Mouse (Mus musculus) adrenal gland, postnatal 4 days (tissue): ENCODE results near the gene Fam136a. TPM values are rescaled to one million over a fixed set of nuclear protein-coding genes. Genes with fewer than 3 reads are reported as not detected.
A peak's percentile ranks its signal among the peaks of the same experiment; 100 is the strongest.
"Not testable (repeated sequence)": the region's sequence is repeated elsewhere in the genome, so short reads cannot be mapped to it uniquely, and the experiment has no call there.

Experiments used
- DNase-seq, 2 experiments: peaks; one replicate each; pipeline ENCODE4 v3.0.0; 2021 to 2022; ENCODE audit warnings: low spot score in 2 of 2, mixed read lengths in 2 of 2
- long read RNA-seq, 2 experiments: library from polyadenylated mRNA; stranded (forward); transcript quantifications; one replicate each; pipeline ENCODE4 v2.0.0; 2021
- total RNA-seq, 2 experiments: library from RNA; stranded (reverse); gene quantifications; 2 replicates each; pipeline ENCODE4 v1.2.3; 2021

Gene Fam136a
- total RNA-seq: 10 to 100 TPM; 84.1 to 84.5 TPM
- long read RNA-seq, experiment 1, transcript Fam136a-201 (3 exons, 1,643 nt): major isoform, 108 of 133 reads
- long read RNA-seq, experiment 1, partial matches to known transcripts: 3 of 133 reads
- long read RNA-seq, experiment 1, other reads (novel, unspliced or antisense): 22 of 133 reads
- long read RNA-seq, experiment 2, transcript Fam136a-201 (3 exons, 1,643 nt): major isoform, 176 of 200 reads
- long read RNA-seq, experiment 2, partial matches to known transcripts: 6 of 200 reads
- long read RNA-seq, experiment 2, other reads (novel, unspliced or antisense): 16 of 200 reads

GRCm38 (mm10) chr6:86365371-86366124, at the start of gene Fam136a:
Fam136a (plus strand) TSS chr6:86365646.
- DNase-seq: peak; percentile 89 to 94

GRCm38 (mm10) chr6:86317066-86317465, 48.4 kb upstream of the Fam136a start:
- no peak for DNase-seq

GRCm38 (mm10) chr6:86318855-86319254, 46.6 kb upstream of the Fam136a start:
- peak in 1 of 2 experiments; percentile 12 for DNase-seq

GRCm38 (mm10) chr6:86322031-86322563, 43.3 kb upstream of the Fam136a start:
- no peak for DNase-seq

GRCm38 (mm10) chr6:86322991-86323390, 42.5 kb upstream of the Fam136a start:
- no peak for DNase-seq

GRCm38 (mm10) chr6:86324400-86324799, 41.0 kb upstream of the Fam136a start:
- DNase-seq: no peak

- no peak for DNase-seq
Measured at GRCm38 (mm10) chr6:86325646-86326045, 39.8 kb upstream of the Fam136a start.

GRCm38 (mm10) chr6:86326866-86327265, 38.6 kb upstream of the Fam136a start:
- DNase-seq: no peak

GRCm38 (mm10) chr6:86328369-86328768, 37.1 kb upstream of the Fam136a start:
- DNase-seq: no peak

- DNase-seq: no peak
Measured at GRCm38 (mm10) chr6:86329943-86330342, 35.5 kb upstream of the Fam136a start.

GRCm38 (mm10) chr6:86335121-86335849, 30.2 kb upstream of the Fam136a start:
- DNase-seq: no peak

GRCm38 (mm10) chr6:86335860-86336259, 29.6 kb upstream of the Fam136a start:
- DNase-seq: no peak

- not testable (repeated sequence) for DNase-seq
Measured at GRCm38 (mm10) chr6:86336340-86336739, 29.1 kb upstream of the Fam136a start.

- DNase-seq: no peak
Measured at GRCm38 (mm10) chr6:86343656-86344055, 21.8 kb upstream of the Fam136a start.

- DNase-seq: no peak
Measured at GRCm38 (mm10) chr6:86346063-86346462, 19.4 kb upstream of the Fam136a start.

GRCm38 (mm10) chr6:86349257-86349656, 16.2 kb upstream of the Fam136a start:
- DNase-seq: no peak

- no peak for DNase-seq
Measured at GRCm38 (mm10) chr6:86354948-86355347, 10.5 kb upstream of the Fam136a start.

GRCm38 (mm10) chr6:86356956-86357355, 8.5 kb upstream of the Fam136a start:
- no peak for DNase-seq

- no peak for DNase-seq
Measured at GRCm38 (mm10) chr6:86360691-86361090, 4.8 kb upstream of the Fam136a start.

GRCm38 (mm10) chr6:86361373-86361772, 4.1 kb upstream of the Fam136a start:
- no peak for DNase-seq

- DNase-seq: peak in 1 of 2 experiments; percentile 65
Measured at GRCm38 (mm10) chr6:86364442-86365141, 854 bp upstream of the Fam136a start.
